Mouse (Mus musculus): ENCODE results near the gene Aup1. TPM values are rescaled to one million over a fixed set of nuclear protein-coding genes. Genes with fewer than 3 reads are reported as not detected.

Gene Aup1
- total and polyA plus RNA-seq, 3 experiments: 259 to 500 TPM; not detected in 1

DNA sequence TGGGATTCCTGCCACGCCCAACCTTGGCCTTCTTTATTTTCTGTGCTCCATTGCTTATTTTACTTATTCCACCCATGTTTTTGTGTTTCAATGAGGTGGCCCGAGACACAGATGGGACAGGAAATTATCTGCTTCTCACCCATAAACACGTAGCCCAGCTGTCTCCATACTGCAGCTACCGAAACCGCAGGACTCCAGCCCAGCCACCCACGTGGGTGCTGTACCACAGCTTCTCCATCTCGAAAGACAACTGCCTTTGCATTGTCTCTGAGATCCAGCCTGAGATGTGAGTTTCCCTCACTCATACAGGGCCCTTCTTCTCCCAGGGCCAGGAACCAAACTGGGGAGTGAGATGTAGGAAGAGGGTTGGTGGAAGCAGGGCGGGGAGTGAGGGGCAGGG lies 11.7 kb downstream of the Aup1 start:
- Histone ChIP-seq H3K27ac (ENCODE audit: control insufficient read depth, low read depth, low read length) (no peak overlapping the region), H3K4me1 (ENCODE audit: control insufficient read depth in 1 of 2, insufficient read depth in 2 of 2, low read length in 2 of 2) (no peaks in the 10 kb centered on the region), H3K9ac (ENCODE audit: control insufficient read depth, low read depth, low read length, poor library complexity, severe bottlenecking) (no peak overlapping the region), H3K79me2 (ENCODE audit: control insufficient read depth, insufficient read depth, low read length, poor library complexity) (no peaks in the 10 kb centered on the region), H3K36me3 (ENCODE audit: control insufficient read depth in 1 of 2, insufficient read depth in 2 of 2, low read length in 2 of 2) (no peaks in the 10 kb centered on the region), H3K27me3 (ENCODE audit: control insufficient read depth in 1 of 2, insufficient read depth in 2 of 2, low read length in 2 of 2) (no peaks in the 10 kb centered on the region), H3K9me3 (replicated peaks; ENCODE audit: insufficient read depth, low read length) (no peaks in the 10 kb centered on the region), H3K4me3 (ENCODE audit: control insufficient read depth in 1 of 2, insufficient read depth in 1 of 2, low read depth in 2 of 2, low read length in 2 of 2) (no peak overlapping the region)
- TF ChIP-seq TAL1 (IDR thresholded peaks at IDR 0.05; ENCODE audit: low read length) (no peak), TBP (IDR thresholded peaks at IDR 0.05; ENCODE audit: low read depth, low read length) (no peak), MEF2A (IDR thresholded peaks at IDR 0.05; ENCODE audit: extremely low read depth, insufficient replicate concordance, low read depth, low read length, poor library complexity, severe bottlenecking) (no peak), NRF1 (IDR thresholded peaks at IDR 0.05; ENCODE audit: insufficient read depth, low read depth, low read length, poor library complexity, severe bottlenecking) (no peak), MAZ (IDR thresholded peaks at IDR 0.05; ENCODE audit: low read depth, low read length) (no peak), BHLHE40 (IDR thresholded peaks at IDR 0.05; ENCODE audit: borderline replicate concordance, low read depth, low read length) (no peak), USF2 (IDR thresholded peaks at IDR 0.05; ENCODE audit: borderline replicate concordance in 1 of 2, insufficient read depth in 1 of 2, low read depth in 1 of 2, low read length in 2 of 2) (no peak), ZC3H11A (IDR thresholded peaks at IDR 0.05; ENCODE audit: low read depth, low read length) (no peak), EP300 (IDR thresholded peaks at IDR 0.05; ENCODE audit: low read depth in 1 of 2, low read length in 2 of 2) (no peak), POLR2A (IDR thresholded peaks at IDR 0.05; ENCODE audit: control insufficient read depth in 1 of 2, insufficient read depth in 1 of 2, low read depth in 1 of 2, low read length in 2 of 2, poor library complexity in 1 of 2) (no peak), SMC3 (IDR thresholded peaks at IDR 0.05; ENCODE audit: low read depth, low read length) (no peak), MAFK (IDR thresholded peaks at IDR 0.05; ENCODE audit: borderline replicate concordance, low read depth, low read length) (no peak)
- no peak for DNase-seq (ENCODE audit: low read depth, low spot score)

DNA sequence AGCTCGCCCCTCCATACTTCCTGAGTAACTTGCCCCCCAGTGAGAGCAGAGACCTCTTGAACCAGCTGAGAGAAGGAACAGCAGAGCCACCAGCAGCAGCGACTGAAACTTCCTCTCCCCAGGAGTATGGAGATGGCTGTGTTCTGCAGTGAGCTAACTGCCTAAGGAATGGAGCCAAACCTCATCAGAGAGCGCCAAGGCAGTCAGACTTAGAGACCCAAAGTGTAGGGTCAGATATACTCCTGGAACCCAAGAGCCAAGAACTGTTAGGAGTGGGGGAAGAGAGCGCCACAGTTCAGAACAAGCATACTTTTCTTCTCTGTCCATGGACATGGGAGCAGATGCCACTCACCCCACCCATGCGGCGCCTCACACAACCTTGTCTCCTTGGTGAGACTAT lies 12.1 kb downstream of the Aup1 start:
- Histone ChIP-seq H3K79me2 (ENCODE audit: control insufficient read depth, insufficient read depth, low read length, poor library complexity) (no peaks in the 10 kb centered on the region), H3K36me3 (ENCODE audit: control insufficient read depth in 1 of 2, insufficient read depth in 2 of 2, low read length in 2 of 2) (no peaks in the 10 kb centered on the region), H3K27ac (ENCODE audit: control insufficient read depth, low read depth, low read length) (no peak overlapping the region), H3K9me3 (replicated peaks; ENCODE audit: insufficient read depth, low read length) (no peaks in the 10 kb centered on the region), H3K27me3 (ENCODE audit: control insufficient read depth in 1 of 2, insufficient read depth in 2 of 2, low read length in 2 of 2) (no peaks in the 10 kb centered on the region), H3K9ac (ENCODE audit: control insufficient read depth, low read depth, low read length, poor library complexity, severe bottlenecking) (no peak overlapping the region), H3K4me1 (ENCODE audit: control insufficient read depth in 1 of 2, insufficient read depth in 2 of 2, low read length in 2 of 2) (no peaks in the 10 kb centered on the region), H3K4me3 (ENCODE audit: control insufficient read depth in 1 of 2, insufficient read depth in 1 of 2, low read depth in 2 of 2, low read length in 2 of 2) (no peak overlapping the region)
- no peak for TF ChIP-seq ZC3H11A (IDR thresholded peaks at IDR 0.05; ENCODE audit: low read depth, low read length)
- no peak for TF ChIP-seq USF1 (IDR thresholded peaks at IDR 0.05; ENCODE audit: low read depth, low read length)
- no peak for TF ChIP-seq POLR2AphosphoS5 (IDR thresholded peaks at IDR 0.05; ENCODE audit: borderline replicate concordance, low read depth, low read length)
- TF ChIP-seq SMC3 (IDR thresholded peaks at IDR 0.05; ENCODE audit: low read depth, low read length): no peak
- no peak for TF ChIP-seq SIN3A (IDR thresholded peaks at IDR 0.05; ENCODE audit: low read length)
- DNase-seq (ENCODE audit: low read depth, low spot score): no peak
